Mouse (Mus musculus) myocyte (in vitro differentiated cells): ENCODE data around the gene Usp38. TPM values are rescaled to one million over a fixed set of nuclear protein-coding genes. Genes with fewer than 3 reads are reported as not detected.
A peak's percentile ranks its signal among the peaks of the same experiment; 100 is the strongest.
"Not testable (repeated sequence)": the region's sequence is repeated elsewhere in the genome, so short reads cannot be mapped to it uniquely, and the experiment has no call there.

Source experiments
- H3K27me3 ChIP-seq: one replicate; pipeline ENCODE4 v1.6.1; 2011; ENCODE audit not compliant: control insufficient read depth, insufficient read depth, insufficient read length
- H3K36me3 ChIP-seq: one replicate; pipeline ENCODE4 v1.6.1; 2011; ENCODE audit not compliant: control insufficient read depth, insufficient read depth
- H3K4me2 ChIP-seq: one replicate; pipeline ENCODE4 v1.6.1; 2011; ENCODE audit warnings: low read depth, control low read depth
- H3K4me3 ChIP-seq: one replicate; pipeline ENCODE4 v1.5.1; 2011; ENCODE audit warnings: mild to moderate bottlenecking, control low read depth, moderate library complexity
- H3K79me2 ChIP-seq: one replicate; pipeline ENCODE4 v1.6.1; 2011; ENCODE audit not compliant: control insufficient read depth, insufficient read depth
- H3ac ChIP-seq: one replicate; pipeline ENCODE4 v1.6.1; 2011; ENCODE audit not compliant: control insufficient read depth, insufficient read length
- CEBPB ChIP-seq: IDR thresholded peaks from 2 replicates; pipeline ENCODE4 v1.6.1; 2011; ENCODE audit warnings: mild to moderate bottlenecking, moderate library complexity; ENCODE audit not compliant: poor library complexity, insufficient read depth, severe bottlenecking
- E2F4 ChIP-seq: IDR thresholded peaks from one replicate; pipeline ENCODE4 v1.6.1; 2011; ENCODE audit warnings: mild to moderate bottlenecking, control low read depth, moderate library complexity; ENCODE audit not compliant: insufficient read depth
- MAX ChIP-seq: IDR thresholded peaks from one replicate; pipeline ENCODE4 v1.6.1; 2011; ENCODE audit warnings: low read depth, mild to moderate bottlenecking, control low read depth
- MYOD1 ChIP-seq, 3 experiments: IDR thresholded peaks; one replicate each; pipeline ENCODE4 v1.6.1; 2011; ENCODE audit warnings: control low read depth in 2 of 3, low read depth in 2 of 3, mild to moderate bottlenecking in 2 of 3, moderate library complexity in 1 of 3; ENCODE audit not compliant: insufficient read length in 2 of 3, control insufficient read depth in 1 of 3
- MYOG ChIP-seq, 3 experiments: IDR thresholded peaks; one replicate each; pipeline ENCODE4 v1.6.1; 2011; ENCODE audit warnings: control low read depth in 2 of 3, low read depth in 2 of 3, mild to moderate bottlenecking in 2 of 3; ENCODE audit not compliant: insufficient read length in 2 of 3, control insufficient read depth in 1 of 3, insufficient read depth in 1 of 3
- POLR2A ChIP-seq: IDR thresholded peaks from one replicate; pipeline ENCODE4 v1.6.1; 2011; ENCODE audit warnings: low read depth, mild to moderate bottlenecking, control low read depth, moderate library complexity; ENCODE audit not compliant: insufficient read length
- POLR2AphosphoS2 ChIP-seq: IDR thresholded peaks from one replicate; pipeline ENCODE4 v1.6.1; 2011; ENCODE audit warnings: low read depth, control low read depth; ENCODE audit not compliant: insufficient read length
- REST ChIP-seq: IDR thresholded peaks from one replicate; pipeline ENCODE4 v1.6.1; 2011; ENCODE audit warnings: mild to moderate bottlenecking, control low read depth, moderate library complexity; ENCODE audit not compliant: insufficient read depth, insufficient read length
- SRF ChIP-seq: IDR thresholded peaks from one replicate; pipeline ENCODE4 v1.6.1; 2011; ENCODE audit warnings: low read depth; ENCODE audit not compliant: control insufficient read depth, insufficient read length
- TCF12 ChIP-seq: IDR thresholded peaks from one replicate; pipeline ENCODE4 v1.6.1; 2011; ENCODE audit warnings: mild to moderate bottlenecking, control low read depth; ENCODE audit not compliant: poor library complexity, insufficient read depth, severe bottlenecking
- TCF3 ChIP-seq: IDR thresholded peaks from one replicate; pipeline ENCODE4 v1.6.1; 2011; ENCODE audit warnings: low read depth, control low read depth; ENCODE audit not compliant: insufficient read length
- USF1 ChIP-seq: IDR thresholded peaks from one replicate; pipeline ENCODE4 v1.6.1; 2011; ENCODE audit warnings: low read depth, mild to moderate bottlenecking, control low read depth, moderate library complexity
- polyA plus RNA-seq: library from polyadenylated mRNA; unstranded; fragments of >200 nt; fragmentation: generic; extraction: Trizol; gene quantifications from one replicate; pipeline ENCODE4 v1.2.1, GENCODE M21; 2012; ENCODE audit warnings: missing spikeins

The Usp38 gene
- polyA plus RNA-seq: 6.1 TPM

DNA sequence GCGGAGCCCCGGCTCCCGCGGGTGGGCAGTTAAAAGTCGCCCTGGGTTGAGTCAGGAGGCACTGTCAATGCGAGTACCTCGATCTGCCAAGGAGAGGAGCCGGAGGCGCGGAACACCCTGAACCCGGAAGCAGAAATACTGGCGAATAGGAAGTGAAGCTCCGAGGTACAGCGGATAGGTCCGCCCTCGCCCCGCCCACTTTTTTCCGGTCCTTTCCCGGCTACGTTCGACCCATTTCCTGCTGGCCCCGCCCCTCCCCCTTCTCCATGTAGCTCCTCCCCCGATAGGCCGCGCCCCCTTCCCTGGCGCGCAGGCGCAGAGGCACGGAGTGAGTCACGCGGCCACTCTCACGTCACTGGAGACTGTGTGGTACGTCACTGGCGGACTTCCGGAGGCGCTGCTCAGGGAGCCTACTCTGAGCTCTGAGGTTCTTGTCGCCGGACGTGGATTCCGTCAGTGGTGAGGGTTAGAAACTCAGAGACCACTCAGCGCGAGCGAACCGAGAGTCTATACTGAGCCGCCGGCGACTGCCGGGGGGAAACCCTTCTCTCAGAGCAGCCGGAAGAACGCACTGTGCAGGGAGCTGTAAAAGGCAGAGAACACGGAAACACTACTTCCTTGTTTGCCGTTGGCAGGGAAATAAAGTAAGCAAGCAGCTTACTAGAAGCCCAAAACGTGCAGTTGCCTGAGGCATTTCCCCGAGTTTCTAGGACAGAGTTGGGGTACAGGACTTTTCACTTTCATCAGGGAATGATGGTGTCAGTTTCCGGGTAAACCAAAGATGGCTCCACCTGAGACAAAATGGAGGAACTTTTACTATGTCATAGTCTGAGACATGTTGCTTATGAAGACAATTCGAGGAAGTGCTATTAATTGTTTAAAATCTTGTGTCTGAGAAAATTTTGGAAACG is at the start of gene Usp38:
Usp38 (minus strand) TSS at position 140 of the 911 bp plus-strand sequence.
- Histone ChIP-seq H3ac (peak within 1 kb of the TSS; percentile 81), H3K4me2 (peak within 1 kb of the TSS; percentile 95), H3K36me3 (no peaks in the 10 kb centered on the region), H3K27me3 (no peaks in the 10 kb centered on the region), H3K79me2 (peaks cover 38% of the 10 kb centered on the region), H3K4me3 (peak within 1 kb of the TSS; percentile 58)
- TF ChIP-seq TCF3 (no peak), USF1 (peak; percentile 58), POLR2AphosphoS2 (peak; percentile 59), POLR2A (peak; percentile 66)

DNA sequence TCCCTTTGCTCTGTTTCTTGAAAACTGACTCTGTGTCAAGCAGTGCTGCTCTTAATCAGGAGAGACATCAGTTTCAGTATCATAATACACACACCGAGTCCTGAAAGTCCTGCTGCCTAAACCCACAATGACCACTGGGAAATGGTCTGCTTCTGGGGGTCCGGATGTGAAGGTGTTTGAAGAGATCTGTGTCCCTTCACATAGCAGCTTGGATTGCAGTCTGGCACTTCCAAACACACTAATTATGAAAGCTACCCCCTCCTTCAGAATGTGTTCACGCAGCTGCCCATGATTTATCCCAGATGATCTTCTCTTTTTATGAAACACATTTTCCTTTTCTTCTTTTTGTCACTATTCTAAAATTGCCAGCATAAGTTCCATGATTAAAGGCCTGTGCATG is 47.8 kb upstream of the Usp38 start:
- no peak for TF ChIP-seq REST
- TF ChIP-seq SRF: no peak
- no peak for TF ChIP-seq TCF3
- no peak for TF ChIP-seq E2F4
- no peak for TF ChIP-seq MYOD1 (IDR thresholded peaks at IDR 0.05; ENCODE audit: control insufficient read depth in 1 of 3, insufficient read length in 2 of 3, low read depth in 2 of 3)
- TF ChIP-seq CEBPB: no peak
- TF ChIP-seq USF1: no peak
- TF ChIP-seq POLR2A: no peak
- no peak for TF ChIP-seq TCF12
- TF ChIP-seq MYOG (IDR thresholded peaks at IDR 0.05; ENCODE audit: control insufficient read depth in 1 of 3, insufficient read depth in 1 of 3, insufficient read length in 2 of 3, low read depth in 2 of 3): no peak
- TF ChIP-seq POLR2AphosphoS2: no peak
- TF ChIP-seq MAX: no peak
- Histone ChIP-seq H3ac (no peak overlapping the region), H3K36me3 (no peaks in the 10 kb centered on the region), H3K4me2 (no peak overlapping the region), H3K27me3 (no peaks in the 10 kb centered on the region), H3K4me3 (no peak overlapping the region), H3K79me2 (no peaks in the 10 kb centered on the region)

DNA sequence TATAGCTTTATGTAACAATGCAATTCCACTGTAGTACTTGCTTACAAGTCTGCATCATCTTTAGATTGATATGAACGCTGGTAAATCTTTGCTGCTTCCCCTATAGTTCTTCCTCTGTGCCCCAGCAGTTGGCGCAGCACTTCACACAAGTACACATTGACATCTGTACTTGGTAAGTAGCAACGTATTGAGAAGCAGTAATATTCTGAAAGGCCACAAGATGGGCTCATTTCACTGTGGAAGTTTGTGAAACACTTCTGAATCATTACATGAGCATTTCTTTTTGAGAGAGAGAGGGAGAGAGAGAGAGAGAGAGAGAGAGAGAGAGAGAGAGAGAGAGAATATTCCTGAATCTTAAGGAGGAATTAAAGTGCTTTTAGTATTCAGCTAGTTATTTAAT is 47.2 kb upstream of the Usp38 start:
- H3K79me2 ChIP-seq: no peaks in the 10 kb centered on the region
- no peak overlapping the region for H3K4me2 ChIP-seq
- TF ChIP-seq REST: no peak
- TF ChIP-seq MYOG (IDR thresholded peaks at IDR 0.05; ENCODE audit: control insufficient read depth in 1 of 3, insufficient read depth in 1 of 3, insufficient read length in 2 of 3, low read depth in 2 of 3): no peak
- TF ChIP-seq POLR2AphosphoS2: no peak
- no peak for TF ChIP-seq CEBPB
- TF ChIP-seq SRF: no peak
- TF ChIP-seq MYOD1 (IDR thresholded peaks at IDR 0.05; ENCODE audit: control insufficient read depth in 1 of 3, insufficient read length in 2 of 3, low read depth in 2 of 3): no peak
- TF ChIP-seq TCF3: no peak
- no peak for TF ChIP-seq POLR2A
- no peak for TF ChIP-seq TCF12
- TF ChIP-seq E2F4: no peak
- no peak for TF ChIP-seq MAX
- TF ChIP-seq USF1: no peak
- H3K4me3 ChIP-seq: no peak overlapping the region
- H3ac ChIP-seq: no peak overlapping the region
- no peaks in the 10 kb centered on the region for H3K27me3 ChIP-seq
- no peaks in the 10 kb centered on the region for H3K36me3 ChIP-seq

DNA sequence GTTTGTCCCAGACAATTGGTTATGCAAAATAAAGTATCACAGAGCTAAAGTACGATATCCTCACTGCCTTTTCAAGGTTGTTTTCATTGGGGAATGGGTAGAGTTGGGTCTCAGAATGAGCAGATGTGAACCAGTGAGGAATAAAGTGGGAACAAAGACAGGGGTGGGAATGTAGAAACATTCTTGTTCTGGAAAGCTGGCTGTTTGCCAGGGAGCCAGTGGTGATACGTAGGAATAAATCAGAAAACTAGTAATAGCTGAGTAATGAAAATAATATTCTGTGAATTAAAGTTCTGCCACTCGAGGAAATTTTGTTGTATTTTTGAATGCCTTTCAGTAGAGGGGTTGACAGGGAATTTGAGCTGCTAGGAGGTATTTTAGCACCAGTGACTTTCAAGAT is 29.5 kb upstream of the Usp38 start:
- H3K4me2 ChIP-seq: no peak overlapping the region
- H3K27me3 ChIP-seq: no peaks in the 10 kb centered on the region
- TF ChIP-seq POLR2AphosphoS2: no peak
- TF ChIP-seq POLR2A: no peak
- TF ChIP-seq TCF12: no peak
- TF ChIP-seq E2F4: no peak
- TF ChIP-seq MAX: no peak
- no peak for TF ChIP-seq SRF
- no peaks in the 10 kb centered on the region for H3K36me3 ChIP-seq
- no peak overlapping the region for H3ac ChIP-seq
- no peak overlapping the region for H3K4me3 ChIP-seq
- H3K79me2 ChIP-seq: no peaks in the 10 kb centered on the region

DNA sequence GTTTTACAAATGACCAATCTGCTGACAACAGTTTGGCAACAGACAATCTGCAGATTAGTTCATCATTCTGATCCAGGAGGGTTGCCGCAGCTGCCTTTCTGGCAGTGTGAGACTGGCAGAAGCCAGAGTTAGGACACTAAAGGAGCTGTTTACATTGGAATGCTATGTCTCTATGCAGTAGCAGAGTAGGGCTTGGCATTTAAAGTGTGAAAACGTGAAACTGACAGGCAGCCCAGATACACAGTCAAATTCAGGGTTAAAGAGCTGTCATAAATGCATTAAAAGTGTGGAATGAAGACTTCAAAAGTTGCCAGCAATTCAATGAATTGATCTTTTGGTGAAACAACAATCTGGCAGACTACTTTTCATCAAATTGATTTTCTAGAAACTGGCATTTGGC is 13.3 kb upstream of the Usp38 start:
- no peaks in the 10 kb centered on the region for H3K79me2 ChIP-seq
- no peaks in the 10 kb centered on the region for H3K27me3 ChIP-seq
- no peak overlapping the region for H3K4me3 ChIP-seq
- H3K4me2 ChIP-seq: no peak overlapping the region
- TF ChIP-seq E2F4 (no peak), POLR2A (no peak), CEBPB (no peak), SRF (no peak), TCF12 (no peak), MYOG (IDR thresholded peaks at IDR 0.05; ENCODE audit: control insufficient read depth in 1 of 3, insufficient read depth in 1 of 3, insufficient read length in 2 of 3, low read depth in 2 of 3) (no peak), TCF3 (no peak), MAX (no peak), USF1 (no peak)
- no peaks in the 10 kb centered on the region for H3K36me3 ChIP-seq
- no peak overlapping the region for H3ac ChIP-seq

DNA sequence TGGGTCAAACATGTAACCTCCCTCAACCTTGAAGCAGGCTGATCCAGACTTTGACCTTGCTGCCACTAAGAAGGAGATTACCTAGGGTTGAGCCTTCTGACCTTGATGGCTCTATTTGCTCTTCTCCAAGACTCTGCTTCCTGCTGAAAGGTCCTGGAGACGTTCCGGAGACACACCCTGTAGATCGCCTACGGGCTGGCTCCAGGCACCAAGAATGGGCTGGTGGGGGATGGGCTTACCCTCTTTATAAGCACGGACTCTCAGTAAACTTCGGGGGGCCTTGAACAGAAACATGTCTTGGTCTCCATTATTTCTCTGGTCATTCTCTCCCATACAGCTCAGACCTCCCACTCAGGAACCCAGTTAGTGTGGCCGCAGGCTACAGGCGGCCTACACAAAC is 2.8 kb upstream of the Usp38 start:
- not testable (repeated sequence) for H3K4me2 ChIP-seq
- peaks cover 17% of the 10 kb centered on the region for H3K79me2 ChIP-seq

More for the DNA sequence above, 2.8 kb upstream of the Usp38 start:
- not testable (repeated sequence) for H3K36me3 ChIP-seq, H3K4me3 ChIP-seq, H3ac ChIP-seq, H3K27me3 ChIP-seq
